Mouse (Mus musculus) heart, postnatal 0 days (tissue): ENCODE data around the gene Tpx2.

Source experiments
- CTCF ChIP-seq: IDR thresholded peaks from 2 replicates; pipeline ENCODE4 v1.5.1; 2016; ENCODE audit warnings: antibody characterized with exemption, control low read depth, low read depth
- EP300 ChIP-seq: IDR thresholded peaks from 2 replicates; pipeline ENCODE4 v1.6.1; 2016; ENCODE audit warnings: antibody characterized with exemption, low read depth

GRCm38 (mm10) chr2:152924543-152924942 is 76.8 kb downstream of the Tpx2 start:
- TF ChIP-seq EP300 (no peak), CTCF (no peak)
